Mouse (Mus musculus): ENCODE results near the gene Gm11627.

Gm11627 gene

GRCm38 (mm10) chr11:102602816-102603495 lies 23.7 kb upstream of the Gm11627 start:
- no peak for DNase-seq (ENCODE audit: low read depth, low spot score)

DNA sequence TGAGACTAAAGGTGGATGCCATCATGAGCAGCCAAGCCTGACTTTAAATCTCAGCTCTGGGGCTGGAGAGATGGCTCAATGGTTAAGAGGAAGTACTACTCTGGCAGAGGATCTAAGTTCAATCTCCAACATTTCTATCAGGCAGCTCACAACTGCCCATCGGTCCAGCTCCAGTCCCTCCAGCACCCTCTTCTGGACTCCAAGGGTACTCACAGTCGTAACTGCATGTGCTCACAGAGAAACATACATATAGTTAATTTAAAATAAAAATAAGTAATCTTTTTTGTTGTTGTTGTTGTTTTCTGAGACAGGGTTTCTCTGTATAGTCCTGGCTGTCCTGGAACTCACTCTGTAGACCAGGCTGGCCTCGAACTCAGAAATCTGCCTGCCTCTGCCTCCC lies 20.7 kb upstream of the Gm11627 start:
- DNase-seq (ENCODE audit: low read depth, low spot score) = peak; percentile 53

DNA sequence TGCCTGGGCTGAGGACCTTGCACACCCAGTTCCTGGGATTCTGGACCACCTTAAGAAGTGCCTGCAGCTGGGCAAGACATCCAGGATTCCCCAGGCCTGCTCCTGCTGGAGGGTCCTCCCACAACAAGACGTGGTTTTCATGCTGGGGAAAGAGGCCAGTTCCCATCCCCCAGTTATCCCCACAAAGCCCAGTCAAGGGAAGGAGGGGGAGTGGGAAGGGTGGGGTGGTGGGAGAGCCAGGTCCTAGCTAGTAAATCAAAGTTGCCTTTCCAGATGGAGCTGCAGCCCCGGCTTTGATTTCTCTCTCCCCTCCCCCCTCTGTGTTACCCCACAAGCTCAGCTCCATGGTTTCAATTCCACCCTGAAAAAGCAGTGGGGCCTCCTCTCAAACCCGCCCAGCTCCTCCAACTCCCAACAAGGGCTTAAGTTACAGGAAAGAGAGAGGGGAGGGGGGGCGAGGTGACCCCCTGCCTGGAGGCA lies 16.1 kb upstream of the Gm11627 start:
- no peak for DNase-seq (ENCODE audit: low read depth, low spot score)

- no peak for DNase-seq (ENCODE audit: low read depth, low spot score)
Measured at GRCm38 (mm10) chr11:102587554-102587953, 8.3 kb upstream of the Gm11627 start.

DNA sequence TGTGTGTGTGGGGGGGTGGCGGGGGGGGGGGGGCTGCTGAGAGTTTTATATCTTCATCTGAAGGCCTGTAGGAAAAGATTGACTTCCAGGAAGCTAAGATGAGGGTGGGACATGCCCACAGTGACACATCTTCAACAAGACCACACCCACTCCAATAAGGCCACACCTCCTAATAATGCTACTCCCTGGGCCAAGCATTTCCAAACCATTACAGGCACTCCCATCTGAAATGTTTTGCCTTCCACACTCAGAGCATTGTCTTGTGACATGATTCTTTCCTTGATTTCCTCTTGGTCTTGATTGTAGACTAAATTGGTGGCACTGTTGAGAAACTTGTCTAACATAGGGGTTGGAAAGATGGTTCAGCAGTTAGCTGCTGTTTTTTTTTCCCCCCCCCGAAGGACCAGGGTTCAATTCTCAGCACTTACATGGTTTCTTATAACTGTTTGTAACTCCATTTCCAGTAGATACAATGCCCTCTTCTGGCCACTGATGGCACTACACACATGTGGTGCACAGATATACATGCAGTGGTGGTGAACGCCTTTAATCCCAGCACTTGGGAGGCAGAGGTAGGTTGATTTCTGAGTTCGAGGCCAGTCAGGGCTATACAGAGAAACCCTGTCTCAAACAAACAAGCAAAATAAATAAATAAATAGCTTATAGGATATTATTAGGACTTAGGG lies 7.3 kb upstream of the Gm11627 start:
- peak; percentile 24 for DNase-seq (ENCODE audit: low read depth, low spot score)

GRCm38 (mm10) chr11:102582736-102583135 lies 3.5 kb upstream of the Gm11627 start:
- DNase-seq (ENCODE audit: low read depth, low spot score) = no peak

- DNase-seq (ENCODE audit: low read depth, low spot score) = no peak
Measured at GRCm38 (mm10) chr11:102582016-102582610, 2.9 kb upstream of the Gm11627 start.

- no peak for DNase-seq (ENCODE audit: low read depth, low spot score)
Measured at GRCm38 (mm10) chr11:102581281-102582015, 2.2 kb upstream of the Gm11627 start.

DNA sequence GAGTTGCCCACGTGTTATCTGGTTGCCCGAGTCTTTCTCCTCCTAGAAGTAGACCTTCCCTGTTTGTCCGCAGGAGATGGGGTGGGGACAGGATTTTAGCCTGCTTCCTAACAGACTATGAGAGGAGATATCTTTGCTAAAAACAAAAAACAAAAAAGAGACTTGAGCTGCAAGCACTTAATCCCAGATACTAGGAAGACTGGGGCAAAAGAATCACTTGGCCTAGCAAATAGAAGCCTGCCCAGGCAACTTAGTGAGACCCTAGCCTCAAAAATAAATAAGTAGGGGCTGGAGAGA lies 721 bp upstream of the Gm11627 start:
- no peak for DNase-seq (ENCODE audit: low read depth, low spot score)

GRCm38 (mm10) chr11:102578341-102579118 lies 731 bp downstream of the Gm11627 start:
- peak; percentile 84 for DNase-seq (ENCODE audit: low read depth, low spot score)

DNA sequence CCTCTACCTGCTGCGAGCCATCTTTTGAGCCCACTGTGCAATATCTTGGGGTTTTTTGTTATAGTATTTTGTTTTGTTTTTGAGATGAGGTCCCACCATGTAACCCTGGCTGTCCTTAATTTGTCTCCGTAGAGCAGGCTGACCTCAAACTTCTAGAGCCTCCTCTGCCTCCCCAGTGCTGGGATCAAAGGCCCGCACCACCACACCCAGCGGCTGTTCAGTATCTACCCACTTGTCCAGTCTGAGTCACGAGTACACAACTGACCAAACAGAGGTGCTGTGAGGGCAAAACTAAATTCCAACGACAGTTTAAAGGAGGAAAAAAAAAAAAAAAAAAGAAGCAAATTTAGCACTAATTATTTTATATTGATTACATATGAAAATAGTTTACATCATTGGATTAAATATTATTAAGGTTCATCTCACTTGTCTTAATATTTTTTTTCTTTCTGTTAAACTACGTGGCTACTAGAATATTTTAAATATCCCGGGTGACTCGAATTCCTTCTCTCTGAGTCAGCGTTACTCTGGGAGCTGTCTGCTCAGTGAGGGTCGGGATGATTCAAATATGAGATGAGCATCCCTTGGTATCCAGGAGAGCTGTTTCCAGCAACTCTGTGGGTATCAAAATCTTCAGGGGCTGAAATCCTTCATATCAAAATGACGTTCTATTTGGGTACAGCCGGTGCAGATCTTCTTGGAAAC lies 3.1 kb downstream of the Gm11627 start:
- DNase-seq (ENCODE audit: low read depth, low spot score) = no peak

DNA sequence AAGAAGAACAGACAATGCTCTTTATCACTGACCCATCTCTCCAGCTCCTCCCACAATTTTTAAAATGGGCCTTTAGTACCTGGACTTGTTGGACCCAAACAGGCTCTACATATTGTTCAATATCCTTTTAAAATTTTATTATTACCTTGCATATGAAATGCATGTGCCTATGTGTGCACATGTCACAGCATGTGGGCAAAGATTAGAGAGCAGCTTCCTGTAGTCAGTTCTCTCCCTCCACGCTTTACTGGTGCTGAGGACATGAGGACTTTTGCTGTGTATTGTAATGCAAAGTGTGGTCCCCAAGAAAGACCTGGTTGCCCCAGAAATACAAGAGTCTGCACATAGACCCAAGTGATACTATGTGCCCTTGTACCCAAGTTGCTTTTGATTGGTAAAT lies 4.2 kb downstream of the Gm11627 start:
- DNase-seq (ENCODE audit: low read depth, low spot score) = no peak

GRCm38 (mm10) chr11:102572866-102573663 lies 6.2 kb downstream of the Gm11627 start:
- DNase-seq (ENCODE audit: low read depth, low spot score) = peak; percentile 83

GRCm38 (mm10) chr11:102568756-102569377 lies 10.4 kb downstream of the Gm11627 start:
- peak; percentile 41 for DNase-seq (ENCODE audit: low read depth, low spot score)

- DNase-seq (ENCODE audit: low read depth, low spot score) = peak; percentile 55
Measured at GRCm38 (mm10) chr11:102568191-102568590, 11.1 kb downstream of the Gm11627 start.

DNA sequence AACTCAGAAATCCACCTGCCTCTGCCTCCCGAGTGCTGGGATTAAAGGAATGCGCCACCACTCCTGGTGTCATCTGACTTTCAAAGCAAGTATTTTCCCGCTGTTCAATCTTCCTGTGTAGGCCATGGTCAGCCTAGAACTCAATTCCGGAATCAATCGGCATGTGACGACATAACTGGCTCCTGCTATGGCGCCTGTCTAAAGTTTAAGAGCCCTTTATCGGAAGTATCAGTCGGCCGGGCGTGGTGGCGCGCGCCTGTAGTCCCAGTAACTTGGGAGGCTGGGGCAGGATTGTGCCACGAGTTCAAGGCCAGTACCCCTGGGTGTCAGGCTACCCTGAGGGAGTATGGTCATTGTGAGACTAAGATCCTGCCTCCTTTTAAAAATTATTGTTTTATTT lies 11.5 kb downstream of the Gm11627 start:
- no peak for DNase-seq (ENCODE audit: low read depth, low spot score)

DNA sequence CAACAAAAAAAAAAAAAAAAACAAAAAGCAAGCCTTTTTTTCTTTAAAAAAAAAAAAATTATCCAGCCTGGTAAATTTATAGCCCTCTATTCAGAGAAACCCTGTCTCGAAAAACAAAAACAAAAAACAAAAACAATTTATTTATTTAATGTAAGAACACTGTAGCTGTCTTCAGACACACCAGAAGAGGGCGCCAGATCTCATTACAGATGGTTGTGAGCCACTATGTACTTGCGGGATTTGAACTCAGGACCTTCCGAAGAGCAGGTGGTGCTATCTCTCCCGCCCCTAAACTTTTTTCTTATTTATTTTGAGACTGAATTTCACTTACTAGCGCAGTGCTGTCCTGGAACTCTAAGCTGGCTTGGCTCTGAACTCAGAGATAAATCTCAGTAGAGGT lies 12.1 kb downstream of the Gm11627 start:
- no peak for DNase-seq (ENCODE audit: low read depth, low spot score)

DNA sequence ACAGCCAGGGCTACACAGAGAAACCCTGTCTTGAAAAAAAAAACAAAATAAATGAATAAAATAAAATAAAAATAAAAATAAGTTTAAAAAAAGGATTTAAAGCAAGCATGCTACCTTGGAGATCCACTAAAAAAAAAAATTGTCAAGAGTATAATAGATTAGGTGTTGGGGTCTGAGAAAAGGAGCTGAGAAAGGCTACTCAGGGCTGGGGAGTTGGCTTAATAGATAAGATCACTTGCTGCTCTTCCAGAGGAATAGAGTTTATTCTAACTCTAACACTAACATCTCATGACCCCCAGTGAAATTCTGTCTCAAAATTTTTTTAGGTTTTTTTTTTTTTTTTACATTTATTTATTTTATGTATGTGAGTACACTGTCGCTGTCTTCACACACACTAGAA lies 13.0 kb downstream of the Gm11627 start:
- no peak for DNase-seq (ENCODE audit: low read depth, low spot score)

DNA sequence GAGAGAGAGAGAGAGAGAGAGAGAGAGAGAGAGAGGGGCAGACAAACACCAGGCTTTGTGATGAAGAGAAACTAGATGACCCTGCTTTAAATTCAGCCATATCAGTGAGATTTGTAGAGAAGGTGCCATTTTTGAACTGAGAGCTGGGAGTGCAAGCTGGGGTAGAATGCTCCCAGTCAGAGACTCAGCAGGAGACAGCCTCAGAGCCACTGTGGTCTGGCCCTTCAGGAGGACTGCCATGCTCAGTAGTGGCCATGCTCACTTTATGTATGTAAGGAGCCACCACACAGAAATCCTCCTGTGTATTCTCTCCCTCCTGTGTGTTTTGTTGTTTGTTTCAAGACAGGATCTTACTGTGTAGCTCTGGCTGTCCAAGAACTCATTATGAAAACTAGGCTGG lies 13.5 kb downstream of the Gm11627 start:
- DNase-seq (ENCODE audit: low read depth, low spot score) = peak; percentile 63
